Mouse (Mus musculus): Measurements from ENCODE around the gene Rpe65. TPM values are rescaled to one million over a fixed set of nuclear protein-coding genes. Genes with fewer than 3 reads are reported as not detected.
A peak's percentile ranks its signal among the peaks of the same experiment; 100 is the strongest.

The Rpe65 gene
- polyA plus RNA-seq (2015; fragmentation: Nextera tagmentation; extraction: Ambion mirVana) = not detected in 2 replicates

DNA sequence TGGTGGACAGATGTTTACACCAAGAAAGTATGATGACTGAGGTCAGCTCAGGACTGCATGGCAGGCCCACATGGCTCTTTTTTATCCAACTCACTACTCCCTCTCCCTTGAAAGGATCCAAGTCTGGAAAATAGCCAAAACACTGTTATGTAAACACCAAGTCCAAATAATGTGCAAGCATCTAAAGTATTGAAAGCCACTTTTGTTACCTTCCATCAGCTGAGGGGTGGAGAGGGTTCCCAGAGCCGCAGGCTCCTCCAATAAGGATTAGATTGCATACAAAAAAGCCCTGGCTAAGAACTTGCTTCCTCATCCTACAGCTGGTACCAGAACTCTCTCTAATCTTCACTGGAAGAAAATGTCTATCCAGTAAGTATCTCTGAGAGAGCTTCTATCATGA, at the start of gene Rpe65:
Rpe65 (plus strand) TSS at position 301 of the 400 bp plus-strand sequence.
- H3K4me3 ChIP-seq (ENCODE audit: low read length) = no peak within 1 kb of the TSS
- no peaks in the 10 kb centered on the region for H3K27me3 ChIP-seq (replicated peaks; ENCODE audit: control insufficient read depth, insufficient read depth, low read length)
- no peaks in the 10 kb centered on the region for H3K36me3 ChIP-seq (ENCODE audit: control insufficient read depth, insufficient read depth, low read length)
- H3K9ac ChIP-seq (ENCODE audit: low read depth, low read length) = no peak within 1 kb of the TSS
- no peaks in the 10 kb centered on the region for H3K9me3 ChIP-seq (ENCODE audit: control insufficient read depth, low read length)
- H3K4me2 ChIP-seq (ENCODE audit: low read depth, low read length) = no peak within 1 kb of the TSS
- H3K27ac ChIP-seq (ENCODE audit: low read length) = no peak within 1 kb of the TSS
- ATAC-seq = no peak
- no peaks in the 10 kb centered on the region for H3K4me1 ChIP-seq (ENCODE audit: control insufficient read depth, insufficient read depth, low read length)
- WGBS = 35% methylated on average over 1 of the region's 1 CpGs

DNA sequence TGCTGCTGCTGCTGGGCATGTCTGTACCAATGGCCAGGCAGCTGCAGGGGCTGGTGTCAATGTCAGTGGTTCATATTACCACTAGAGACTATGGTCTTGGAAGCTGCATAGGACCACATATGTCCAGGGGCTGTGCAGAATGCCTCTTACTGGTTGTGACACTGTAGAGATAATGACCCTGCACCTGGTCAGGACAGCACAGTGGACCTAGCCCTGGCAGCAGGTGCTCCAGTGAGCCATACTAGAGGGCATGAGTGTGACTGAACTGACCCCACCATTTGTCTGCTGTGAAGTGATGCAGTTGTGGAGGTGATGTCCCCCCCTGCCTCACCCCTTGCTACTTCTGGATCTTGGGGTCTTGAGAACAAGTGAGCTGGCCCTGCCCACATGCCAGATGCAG, 48.8 kb upstream of the Rpe65 start:
- Histone ChIP-seq H3K4me1 (ENCODE audit: control insufficient read depth, insufficient read depth, low read length) (no peaks in the 10 kb centered on the region), H3K27ac (ENCODE audit: low read length) (no peak overlapping the region), H3K9me3 (ENCODE audit: control insufficient read depth, low read length) (no peaks in the 10 kb centered on the region), H3K36me3 (ENCODE audit: control insufficient read depth, insufficient read depth, low read length) (no peaks in the 10 kb centered on the region), H3K9ac (ENCODE audit: low read depth, low read length) (no peak overlapping the region), H3K27me3 (replicated peaks; ENCODE audit: control insufficient read depth, insufficient read depth, low read length) (no peaks in the 10 kb centered on the region), H3K4me2 (ENCODE audit: low read depth, low read length) (no peak overlapping the region), H3K4me3 (ENCODE audit: low read length) (no peak overlapping the region)
- ATAC-seq = no peak

DNA sequence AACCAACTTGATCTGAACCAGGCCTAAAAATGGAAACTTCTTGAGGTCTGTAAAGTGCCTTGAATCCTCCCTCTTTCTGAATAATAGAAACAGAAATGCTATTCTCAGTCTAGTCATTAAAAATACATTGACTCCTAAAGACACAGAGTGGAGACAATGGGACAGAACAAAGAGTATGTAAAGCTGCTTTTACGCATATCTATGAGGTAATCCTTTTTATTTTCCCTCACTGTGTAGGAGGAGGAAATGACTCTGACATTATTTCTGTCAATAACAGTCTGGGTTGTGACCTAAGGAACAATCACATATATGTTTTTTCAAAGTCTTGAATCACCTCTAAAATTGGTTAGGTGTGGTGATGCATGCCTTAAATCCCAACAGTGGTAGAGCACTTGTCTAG, 16.0 kb downstream of the Rpe65 start:
- H3K27ac ChIP-seq (ENCODE audit: low read length) = no peak overlapping the region
- 82% methylated on average over 1 of the region's 1 CpGs for WGBS

DNA sequence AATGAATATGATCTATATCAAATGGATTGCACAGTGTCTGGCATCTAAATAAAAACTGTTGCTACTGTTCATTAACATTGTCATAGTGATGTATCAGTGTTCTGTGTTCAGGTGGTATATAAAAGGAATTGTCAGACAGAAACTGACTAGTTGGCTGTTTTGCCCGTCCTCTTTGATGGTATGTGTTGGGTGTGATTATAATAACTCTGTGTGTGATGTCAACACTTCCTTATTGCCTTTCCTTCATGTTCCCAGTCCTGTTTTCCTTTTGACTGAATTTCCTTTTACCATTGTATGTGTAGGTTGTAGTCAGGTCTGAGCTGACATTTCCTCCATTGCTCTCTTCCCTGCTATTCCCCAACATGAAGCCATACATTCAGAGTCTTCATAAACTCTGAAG, 22.1 kb downstream of the Rpe65 start:
- 30% methylated on average over 1 of the region's 1 CpGs for whole genome bisulfite sequencing
- no peaks in the 10 kb centered on the region for H3K36me3 ChIP-seq (ENCODE audit: control insufficient read depth, insufficient read depth, low read length)
- no peak overlapping the region for H3K27ac ChIP-seq (ENCODE audit: low read length)
- H3K4me1 ChIP-seq (ENCODE audit: control insufficient read depth, insufficient read depth, low read length) = no peaks in the 10 kb centered on the region
- no peak overlapping the region for H3K4me2 ChIP-seq (ENCODE audit: low read depth, low read length)
- peak; percentile 68 for ATAC-seq
- no peak overlapping the region for H3K9ac ChIP-seq (ENCODE audit: low read depth, low read length)
- H3K27me3 ChIP-seq (replicated peaks; ENCODE audit: control insufficient read depth, insufficient read depth, low read length) = no peaks in the 10 kb centered on the region
- no peaks in the 10 kb centered on the region for H3K9me3 ChIP-seq (ENCODE audit: control insufficient read depth, low read length)
- no peak overlapping the region for H3K4me3 ChIP-seq (ENCODE audit: low read length)

More for the DNA sequence above, 16.0 kb downstream of the Rpe65 start:
- no peaks in the 10 kb centered on the region for H3K27me3 ChIP-seq (replicated peaks; ENCODE audit: control insufficient read depth, insufficient read depth, low read length)
- H3K4me1 ChIP-seq (ENCODE audit: control insufficient read depth, insufficient read depth, low read length) = no peaks in the 10 kb centered on the region
- no peak overlapping the region for H3K9ac ChIP-seq (ENCODE audit: low read depth, low read length)
- H3K4me3 ChIP-seq (ENCODE audit: low read length) = no peak overlapping the region
- H3K4me2 ChIP-seq (ENCODE audit: low read depth, low read length) = no peak overlapping the region
- no peaks in the 10 kb centered on the region for H3K9me3 ChIP-seq (ENCODE audit: control insufficient read depth, low read length)
- H3K36me3 ChIP-seq (ENCODE audit: control insufficient read depth, insufficient read depth, low read length) = no peaks in the 10 kb centered on the region
- no peak for ATAC-seq

DNA sequence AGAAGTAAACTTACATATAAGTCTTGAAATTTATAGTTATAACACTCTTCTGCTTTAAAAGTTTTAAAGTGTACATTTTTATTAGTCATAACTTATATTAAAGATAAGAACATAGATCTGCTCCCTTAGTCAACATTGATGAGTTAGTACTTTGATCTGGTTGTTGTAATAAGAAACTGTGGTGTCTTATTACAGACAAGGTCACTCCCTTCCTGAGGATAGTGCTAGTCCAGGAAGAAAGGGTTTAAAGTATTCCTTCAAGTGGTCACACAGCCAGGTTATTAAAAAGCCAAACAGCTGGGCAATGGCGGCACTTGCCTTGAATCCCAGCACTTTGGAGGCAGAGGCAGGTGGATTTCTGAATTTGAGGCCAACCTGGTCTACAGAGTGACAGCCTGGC, 25.0 kb downstream of the Rpe65 start:
- H3K4me1 ChIP-seq (ENCODE audit: control insufficient read depth, insufficient read depth, low read length) = no peaks in the 10 kb centered on the region
- no peak overlapping the region for H3K27ac ChIP-seq (ENCODE audit: low read length)
- ATAC-seq = peak; percentile 87
- no peaks in the 10 kb centered on the region for H3K9me3 ChIP-seq (ENCODE audit: control insufficient read depth, low read length)
- H3K4me2 ChIP-seq (ENCODE audit: low read depth, low read length) = no peak overlapping the region
- H3K36me3 ChIP-seq (ENCODE audit: control insufficient read depth, insufficient read depth, low read length) = no peaks in the 10 kb centered on the region
- H3K27me3 ChIP-seq (replicated peaks; ENCODE audit: control insufficient read depth, insufficient read depth, low read length) = no peaks in the 10 kb centered on the region
- no peak overlapping the region for H3K4me3 ChIP-seq (ENCODE audit: low read length)
- H3K9ac ChIP-seq (ENCODE audit: low read depth, low read length) = no peak overlapping the region
- 66% methylated on average over 1 of the region's 1 CpGs for WGBS

DNA sequence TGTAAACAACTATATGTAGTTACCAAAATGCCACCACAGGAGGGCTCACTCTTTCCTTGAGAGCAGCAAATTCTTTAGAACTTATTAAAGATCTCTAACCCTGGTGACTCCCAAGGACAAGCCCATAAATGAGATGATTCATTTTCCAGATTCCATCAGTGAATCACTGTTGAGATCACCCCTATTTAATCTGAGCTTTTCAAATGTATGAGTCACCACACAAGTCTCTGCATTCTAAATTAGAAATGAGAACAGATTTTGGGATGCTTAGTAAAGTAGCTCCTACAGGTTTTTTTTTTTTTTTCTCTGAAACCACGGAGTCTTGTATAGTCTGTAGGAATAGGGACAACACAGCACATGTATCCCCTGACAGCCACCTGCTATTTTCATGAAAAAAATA, 61.8 kb downstream of the Rpe65 start:
- Histone ChIP-seq H3K4me2 (ENCODE audit: low read depth, low read length) (no peak overlapping the region), H3K9me3 (ENCODE audit: control insufficient read depth, low read length) (no peaks in the 10 kb centered on the region)

DNA sequence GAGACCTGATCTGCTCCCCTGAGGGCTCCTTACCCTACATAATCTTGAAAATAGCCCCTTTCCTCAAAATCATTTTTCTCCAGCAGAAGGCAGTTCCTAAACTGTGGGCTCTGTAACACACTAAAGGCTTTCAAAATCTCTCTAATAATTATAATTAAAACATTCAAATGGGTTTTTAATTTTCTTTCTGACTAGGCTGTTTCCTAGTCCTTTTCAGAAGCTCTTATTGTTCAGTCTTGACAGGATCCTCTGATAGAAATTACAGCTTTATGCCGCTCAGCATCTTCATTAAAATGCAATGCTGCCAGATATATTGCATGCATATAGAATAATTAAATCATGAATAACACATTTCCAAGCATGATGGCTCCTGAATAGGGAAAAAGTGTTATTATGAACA, 64.4 kb downstream of the Rpe65 start:
- no peaks in the 10 kb centered on the region for H3K36me3 ChIP-seq (ENCODE audit: control insufficient read depth, insufficient read depth, low read length)
- no peaks in the 10 kb centered on the region for H3K27me3 ChIP-seq (replicated peaks; ENCODE audit: control insufficient read depth, insufficient read depth, low read length)
- H3K4me3 ChIP-seq (ENCODE audit: low read length) = no peak overlapping the region
- ATAC-seq = no peak
- no peaks in the 10 kb centered on the region for H3K4me1 ChIP-seq (ENCODE audit: control insufficient read depth, insufficient read depth, low read length)
- no peak overlapping the region for H3K27ac ChIP-seq (ENCODE audit: low read length)
- H3K9me3 ChIP-seq (ENCODE audit: control insufficient read depth, low read length) = no peaks in the 10 kb centered on the region
- 92% methylated on average over 1 of the region's 1 CpGs for WGBS
- no peak overlapping the region for H3K4me2 ChIP-seq (ENCODE audit: low read depth, low read length)
- H3K9ac ChIP-seq (ENCODE audit: low read depth, low read length) = no peak overlapping the region

More for the DNA sequence above, 61.8 kb downstream of the Rpe65 start:
- Histone ChIP-seq H3K4me1 (ENCODE audit: control insufficient read depth, insufficient read depth, low read length) (no peaks in the 10 kb centered on the region), H3K27ac (ENCODE audit: low read length) (no peak overlapping the region), H3K36me3 (ENCODE audit: control insufficient read depth, insufficient read depth, low read length) (no peaks in the 10 kb centered on the region), H3K27me3 (replicated peaks; ENCODE audit: control insufficient read depth, insufficient read depth, low read length) (no peaks in the 10 kb centered on the region), H3K9ac (ENCODE audit: low read depth, low read length) (no peak overlapping the region), H3K4me3 (ENCODE audit: low read length) (no peak overlapping the region)
- ATAC-seq = no peak
- WGBS = 78% methylated on average over 1 of the region's 1 CpGs

Other genes starting within 250 kb of the Rpe65 start
- gene Depdc1a, start 103.7 kb upstream of the Rpe65 start, polyA plus RNA-seq (2015; fragmentation: Nextera tagmentation; extraction: Ambion mirVana) = 21.1 and 24.7 TPM in 2 replicates
- gene Wls, start 240.5 kb downstream of the Rpe65 start, polyA plus RNA-seq (2015; fragmentation: Nextera tagmentation; extraction: Ambion mirVana) = 67.2 and 73.2 TPM in 2 replicates